Mouse (Mus musculus) spleen, postnatal 4 days (tissue): ENCODE results near the gene Fez1.
A peak's percentile ranks its signal among the peaks of the same experiment; 100 is the strongest.

Experiments used
- DNase-seq, 2 experiments: peaks; one replicate each; pipeline ENCODE4 v3.0.0; 2022; ENCODE audit warnings: low spot score in 2 of 2

The Fez1 gene

GRCm38 (mm10) chr9:36833914-36834313, 12.2 kb downstream of the Fez1 start:
- no peak for DNase-seq

- DNase-seq: no peak
Measured at GRCm38 (mm10) chr9:36846346-36846745, 24.7 kb downstream of the Fez1 start.

- no peak for DNase-seq
Measured at GRCm38 (mm10) chr9:36848661-36849060, 27.0 kb downstream of the Fez1 start.

GRCm38 (mm10) chr9:36850091-36850490, 28.4 kb downstream of the Fez1 start:
- no peak for DNase-seq

- DNase-seq: no peak
Measured at GRCm38 (mm10) chr9:36852175-36852574, 30.5 kb downstream of the Fez1 start.

GRCm38 (mm10) chr9:36856351-36856750, 34.7 kb downstream of the Fez1 start:
- no peak for DNase-seq

- no peak for DNase-seq
Measured at GRCm38 (mm10) chr9:36857476-36858117, 35.9 kb downstream of the Fez1 start.

- no peak for DNase-seq
Measured at GRCm38 (mm10) chr9:36858677-36859076, 37.0 kb downstream of the Fez1 start.

GRCm38 (mm10) chr9:36862576-36862975, 40.9 kb downstream of the Fez1 start:
- no peak for DNase-seq

- no peak for DNase-seq
Measured at GRCm38 (mm10) chr9:36863694-36864093, 42.0 kb downstream of the Fez1 start.

GRCm38 (mm10) chr9:36864862-36865813, 43.5 kb downstream of the Fez1 start:
- DNase-seq: no peak

- DNase-seq: no peak
Measured at GRCm38 (mm10) chr9:36868662-36869061, 47.0 kb downstream of the Fez1 start.

- DNase-seq: no peak
Measured at GRCm38 (mm10) chr9:36870263-36870662, 48.6 kb downstream of the Fez1 start.

GRCm38 (mm10) chr9:36873796-36874195, 52.1 kb downstream of the Fez1 start:
- no peak for DNase-seq

GRCm38 (mm10) chr9:36876313-36876712, 54.6 kb downstream of the Fez1 start:
- no peak for DNase-seq

GRCm38 (mm10) chr9:36876787-36877186, 55.1 kb downstream of the Fez1 start:
- DNase-seq: no peak

- no peak for DNase-seq
Measured at GRCm38 (mm10) chr9:36881615-36882014, 60.0 kb downstream of the Fez1 start.

GRCm38 (mm10) chr9:36882034-36882745, 60.5 kb downstream of the Fez1 start:
- DNase-seq: no peak

- no peak for DNase-seq
Measured at GRCm38 (mm10) chr9:36883569-36883968, 61.9 kb downstream of the Fez1 start.

- no peak for DNase-seq
Measured at GRCm38 (mm10) chr9:36885237-36885636, 63.6 kb downstream of the Fez1 start.

GRCm38 (mm10) chr9:36890552-36890951, 68.9 kb downstream of the Fez1 start:
- DNase-seq: peak in 1 of 2 experiments; percentile 64

- no peak for DNase-seq
Measured at GRCm38 (mm10) chr9:36893413-36893990, 71.8 kb downstream of the Fez1 start.
